Comparison of ENCODE assay signal across 15 mouse cellular contexts in the genomic region with DNA sequence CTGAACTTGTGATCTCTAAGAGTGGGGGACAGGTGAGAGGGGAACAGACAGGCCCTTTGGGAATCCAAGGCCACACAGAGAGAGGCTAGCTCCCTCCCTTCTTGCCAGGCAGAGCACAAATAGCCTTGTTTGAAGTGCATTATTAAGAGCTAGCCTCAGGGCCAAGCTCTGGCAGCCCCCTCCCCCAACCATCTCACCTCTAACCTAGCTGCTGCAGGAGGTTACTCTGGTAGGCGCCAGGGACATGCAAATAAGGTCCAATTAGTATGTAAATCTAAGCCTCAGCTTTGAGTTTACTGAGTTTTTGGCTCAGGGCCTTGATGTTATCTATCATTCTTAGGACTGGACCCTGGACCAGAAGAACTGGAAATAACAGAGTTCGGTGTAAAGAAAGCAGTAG. TPM values are rescaled to one million over a fixed set of nuclear protein-coding genes. Genes with fewer than 3 reads are reported as not detected.
DNase-seq lines count a peak whose midpoint lies in the region; ATAC-seq lines count a peak whose summit lies in the region.
"Had no signal": no experiment of that assay in that cellular context is flagged by ENCODE, and none has a peak within 500 bp of the region (broad histone marks: within the 10 kb centered on the region; RNA-seq: fewer than 3 reads in every experiment).

No protein-coding gene starts in this region.

- H3K4me3 ChIP-seq in forebrain, embryonic 10.5 days = no peak overlapping the region
- H3K4me3 ChIP-seq in forebrain, embryonic 12.5 days (replicated peaks) = no peak overlapping the region
- no peak overlapping the region for H3K4me3 ChIP-seq in hindbrain, embryonic 16.5 days (ENCODE audit: low read length)
- H3K4me3 ChIP-seq: neural tube, embryonic 12.5 days had no signal

- DNase-seq in forebrain, embryonic 10.5 days (ENCODE audit: extremely low spot score, low spot score) = no peak
- DNase-seq in A20 (ENCODE audit: low read depth, low spot score) = peak; percentile 9
- DNase-seq in kidney, postnatal 14 days = peak; percentile 42
- DNase-seq in cerebellum, postnatal 25 days = no peak
- DNase-seq in urinary bladder, postnatal 4 days (ENCODE audit: low spot score in 2 of 2) = no peak
- DNase-seq in left cerebral cortex, adult 11 months (ENCODE audit: low spot score) = no peak
- DNase-seq: cerebellum, adult 2 months; gastrocnemius, postnatal 25 days; layer of hippocampus, postnatal 36 days; right cerebral cortex, adult 18-20 months had no signal

- H3K27ac ChIP-seq in forebrain, embryonic 10.5 days = 0 out of 2 replicates have a peak overlapping the region, but pooled peaks have one; percentile 20
- no peak overlapping the region for H3K27ac ChIP-seq in forebrain, embryonic 12.5 days
- no peak overlapping the region for H3K27ac ChIP-seq in hindbrain, embryonic 16.5 days (ENCODE audit: low read depth, low read length)
- H3K27ac ChIP-seq: neural tube, embryonic 12.5 days had no signal

- ATAC-seq in forebrain, embryonic 12.5 days (ENCODE audit: low FRiP score) = no peak
- peak; percentile 50; the same call in 1 of the 2 replicates for ATAC-seq in hindbrain, embryonic 16.5 days

- H3K36me3 ChIP-seq in forebrain, embryonic 10.5 days (replicated peaks) = peaks cover 8% of the 10 kb centered on the region; the same call in 1 of the 2 replicates
- no peaks in the 10 kb centered on the region for H3K36me3 ChIP-seq in forebrain, embryonic 12.5 days (replicated peaks)
- peaks cover 2% of the 10 kb centered on the region; the same call in 1 of the 2 replicates for H3K36me3 ChIP-seq in hindbrain, embryonic 16.5 days (ENCODE audit: control insufficient read depth, insufficient read depth, low read length)
- H3K36me3 ChIP-seq: neural tube, embryonic 12.5 days had no signal

- H3K27me3 ChIP-seq in forebrain, embryonic 10.5 days (ENCODE audit: poor library complexity, severe bottlenecking) = no peaks in the 10 kb centered on the region
- H3K27me3 ChIP-seq in forebrain, embryonic 12.5 days = no peaks in the 10 kb centered on the region
- no peaks in the 10 kb centered on the region for H3K27me3 ChIP-seq in hindbrain, embryonic 16.5 days (replicated peaks; ENCODE audit: control insufficient read depth, insufficient read depth, low read length)
- H3K27me3 ChIP-seq: neural tube, embryonic 12.5 days had no signal

- H3K9ac ChIP-seq in forebrain, embryonic 12.5 days = no peak overlapping the region
- H3K9ac ChIP-seq in hindbrain, embryonic 16.5 days (ENCODE audit: low read depth, low read length) = no peak overlapping the region
- H3K9ac ChIP-seq: neural tube, embryonic 12.5 days had no signal

- peaks cover 10% of the 10 kb centered on the region for H3K4me1 ChIP-seq in forebrain, embryonic 10.5 days
- peaks cover 10% of the 10 kb centered on the region for H3K4me1 ChIP-seq in forebrain, embryonic 12.5 days
- H3K4me1 ChIP-seq in hindbrain, embryonic 16.5 days (ENCODE audit: control insufficient read depth, insufficient read depth, low read depth, low read length) = no peaks in the 10 kb centered on the region

- no peak overlapping the region for H3K4me2 ChIP-seq in forebrain, embryonic 12.5 days
- H3K4me2 ChIP-seq in hindbrain, embryonic 16.5 days (ENCODE audit: low read length) = no peak overlapping the region
- H3K4me2 ChIP-seq: neural tube, embryonic 12.5 days had no signal

- no peaks in the 10 kb centered on the region for H3K9me3 ChIP-seq in forebrain, embryonic 10.5 days
- H3K9me3 ChIP-seq in forebrain, embryonic 12.5 days = no peaks in the 10 kb centered on the region
- no peaks in the 10 kb centered on the region for H3K9me3 ChIP-seq in hindbrain, embryonic 16.5 days (ENCODE audit: control insufficient read depth, low read length)
- H3K9me3 ChIP-seq: neural tube, embryonic 12.5 days had no signal

- WGBS in forebrain, embryonic 10.5 days = 38% methylated on average over 2 of the region's 2 CpGs
- 29% methylated on average over 2 of the region's 2 CpGs for WGBS in forebrain, embryonic 12.5 days
- WGBS in hindbrain, embryonic 16.5 days = 17% methylated on average over 2 of the region's 2 CpGs

RNA-seq across cellular contexts. Expression of a gene that starts 49.3 kb away (rescaled TPM):
- 0.81 TPM in 1 of 2 replicates, not detected in the other for polyA plus RNA-seq in forebrain, embryonic 10.5 days (2016; fragmentation: Nextera tagmentation; extraction: Ambion mirVana)
- 0.49 and 2.3 TPM in 2 replicates for polyA plus RNA-seq in forebrain, embryonic 12.5 days (2016; fragmentation: Nextera tagmentation; extraction: Ambion mirVana)
- polyA plus RNA-seq in hindbrain, embryonic 16.5 days (2015; fragmentation: Nextera tagmentation; extraction: Ambion mirVana) = 1.3 and 2.2 TPM in 2 replicates
- polyA plus RNA-seq: cerebellum, adult 2 months; liver, adult 2 months; neural tube, embryonic 12.5 days; spleen, adult 2 months had no signal

RNA-seq across cellular contexts. Expression of a gene that starts 49.3 kb away (rescaled TPM):
- polyA plus RNA-seq in forebrain, embryonic 10.5 days (2016; fragmentation: Nextera tagmentation; extraction: Ambion mirVana) = 64.7 and 65.7 TPM in 2 replicates
- 41.2 and 42.9 TPM in 2 replicates for polyA plus RNA-seq in forebrain, embryonic 12.5 days (2016; fragmentation: Nextera tagmentation; extraction: Ambion mirVana)
- 23.2 and 29.5 TPM in 2 replicates for polyA plus RNA-seq in hindbrain, embryonic 16.5 days (2015; fragmentation: Nextera tagmentation; extraction: Ambion mirVana)

Comparison
In these comparisons a context has a peak if more than half of its experiments do, and no peak if none do; other contexts are left out.
1. DNase-seq: peak in A20 (single experiment) and kidney, postnatal 14 days (single experiment); none in forebrain, embryonic 10.5 days (single experiment), cerebellum, postnatal 25 days (0 of 2), urinary bladder, postnatal 4 days (0 of 2) and left cerebral cortex, adult 11 months (single experiment).